Mouse (Mus musculus) hematopoietic stem cell, adult 5-6 weeks (primary cell): ENCODE data around the gene Ucn2. TPM values are rescaled to one million over a fixed set of nuclear protein-coding genes. Genes with fewer than 3 reads are reported as not detected.
A peak's percentile ranks its signal among the peaks of the same experiment; 100 is the strongest.

Experiments
- ATAC-seq, 2 experiments: fragments of 125-278 bp in 1 of 2; replicated peaks in 1 of 2; 2 replicates each; pipeline ENCODE4 v1.8.0; 2016 to 2017; ENCODE audit warnings: inconsistent platforms in 2 of 2, mild to moderate bottlenecking in 2 of 2, moderate number of reproducible peaks in 2 of 2, low read depth in 1 of 2, moderate TSS enrichment in 1 of 2; ENCODE audit not compliant: low FRiP score in 2 of 2, poor library complexity in 2 of 2, severe bottlenecking in 2 of 2, insufficient read depth in 1 of 2, low TSS enrichment in 1 of 2
- total RNA-seq: library from RNA; stranded (forward); fragments of 172-1452, 232-1000 nt; gene quantifications from 2 replicates; pipeline ENCODE4 v1.2.3, GENCODE M21; 2017

Ucn2 gene
- total RNA-seq, 1 experiment from 2014 or later = not detected

DNA sequence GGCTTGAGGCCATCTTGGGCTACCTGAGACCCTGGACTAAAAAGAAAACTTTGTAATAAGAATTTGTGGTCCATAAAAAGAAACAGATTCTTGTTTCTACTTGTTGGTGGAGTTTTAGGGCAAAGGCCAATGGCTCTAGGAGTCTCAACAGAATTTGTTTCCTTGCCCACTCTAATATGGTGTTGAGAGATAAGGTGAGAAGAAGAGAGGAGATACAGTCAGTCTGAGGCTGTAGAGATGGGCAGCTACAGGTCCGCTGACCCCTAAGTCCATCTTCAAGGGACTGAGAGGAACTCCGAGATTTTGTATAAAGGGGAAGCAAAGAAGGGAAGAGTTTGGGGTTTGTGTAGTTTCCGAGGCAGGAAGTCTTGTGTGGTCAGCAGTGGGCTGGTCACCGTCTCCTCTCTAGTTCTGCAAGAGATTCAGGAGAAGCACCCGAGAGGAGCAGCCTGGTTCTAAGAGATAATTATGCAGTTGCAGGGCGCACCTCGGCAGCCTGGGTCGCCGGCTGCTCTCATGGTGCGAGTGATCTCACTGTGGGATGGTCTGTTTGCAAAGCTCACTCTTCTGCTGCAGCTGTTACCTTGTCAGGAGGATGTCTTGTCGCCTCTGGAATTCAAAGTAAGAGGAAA lies 31.3 kb downstream of the Ucn2 start:
- peak in 1 of 2 experiments; percentile 38; a peak in 1 of 4 replicates for ATAC-seq

DNA sequence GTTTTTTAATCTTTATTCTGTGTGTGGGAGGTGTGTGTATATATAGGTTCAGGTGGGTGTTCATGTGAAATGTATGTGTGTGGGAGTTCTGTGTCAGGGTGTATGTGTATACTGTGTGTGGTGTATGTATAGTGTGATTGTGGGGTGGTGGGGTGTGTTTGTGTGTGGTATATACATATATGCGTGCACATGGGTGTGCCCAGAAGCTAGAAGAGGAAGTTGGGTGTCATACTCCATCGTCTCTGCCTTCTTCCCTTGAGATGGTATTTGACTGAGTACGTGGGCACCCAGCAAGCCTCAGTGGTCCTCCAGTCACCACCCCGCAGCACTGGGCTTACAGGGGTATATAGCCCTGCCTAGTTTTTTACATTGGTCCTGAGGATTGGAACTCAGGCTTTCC lies 35.6 kb downstream of the Ucn2 start:
- ATAC-seq = peak; percentile 47 to 50; a peak in 3 of 4 replicates

DNA sequence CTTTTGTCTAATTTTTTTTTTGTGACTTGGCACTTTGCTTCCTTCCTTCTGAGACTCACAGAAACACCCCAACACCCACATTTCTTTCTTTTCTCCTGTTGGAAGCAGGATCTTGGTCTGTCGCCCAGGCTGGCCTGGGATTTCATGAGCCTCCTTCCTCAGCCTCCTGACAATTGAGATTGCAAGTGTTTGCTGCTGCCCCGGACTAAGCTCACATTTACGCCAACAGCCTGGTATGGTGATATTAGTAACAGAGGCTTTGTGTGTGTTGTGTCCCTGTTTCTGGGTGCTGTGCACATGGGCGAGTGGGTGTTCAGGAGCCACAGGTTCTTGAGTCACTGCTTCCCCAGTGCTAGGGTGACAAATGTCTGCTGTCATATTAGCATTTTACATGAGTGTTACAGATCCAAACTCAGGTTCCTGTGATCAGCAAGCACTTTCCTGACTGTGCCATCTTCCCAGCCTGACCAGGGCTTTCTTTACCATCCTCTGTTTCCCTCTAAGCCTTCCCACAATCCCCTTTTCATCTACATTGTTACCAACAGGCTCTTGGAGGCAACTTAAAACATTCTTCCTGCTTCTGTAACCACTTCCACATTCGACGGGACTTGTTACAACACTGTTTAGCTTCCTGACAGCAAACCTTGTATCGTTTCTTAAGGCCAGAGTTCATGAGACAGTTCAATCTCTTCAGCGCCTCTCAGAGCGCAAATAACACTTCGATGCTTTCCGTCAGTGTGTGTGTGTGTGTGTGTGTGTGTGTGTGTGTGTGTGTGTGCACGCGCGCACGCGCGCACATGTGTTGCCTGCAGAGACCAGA lies 37.3 kb downstream of the Ucn2 start:
- ATAC-seq = peak; percentile 77 to 80; a peak in 3 of 4 replicates

DNA sequence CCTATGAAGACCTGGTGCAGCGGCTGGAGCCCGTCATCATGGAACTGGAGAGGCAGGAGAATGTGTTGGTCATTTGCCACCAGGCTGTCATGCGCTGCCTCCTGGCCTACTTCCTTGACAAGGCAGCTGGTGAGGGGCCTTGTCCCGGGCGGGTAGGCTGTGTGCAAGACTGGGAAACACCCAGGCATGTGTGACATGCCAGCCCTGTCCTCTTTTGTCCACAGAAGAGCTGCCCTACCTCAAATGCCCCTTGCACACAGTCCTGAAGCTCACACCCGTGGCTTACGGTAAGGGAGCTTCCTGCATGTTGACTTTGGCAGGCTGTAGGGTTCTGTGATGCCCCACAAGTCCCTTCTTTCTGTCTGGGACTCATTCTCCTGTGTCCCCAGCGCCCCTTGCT lies 41.7 kb downstream of the Ucn2 start:
- ATAC-seq = no peak

DNA sequence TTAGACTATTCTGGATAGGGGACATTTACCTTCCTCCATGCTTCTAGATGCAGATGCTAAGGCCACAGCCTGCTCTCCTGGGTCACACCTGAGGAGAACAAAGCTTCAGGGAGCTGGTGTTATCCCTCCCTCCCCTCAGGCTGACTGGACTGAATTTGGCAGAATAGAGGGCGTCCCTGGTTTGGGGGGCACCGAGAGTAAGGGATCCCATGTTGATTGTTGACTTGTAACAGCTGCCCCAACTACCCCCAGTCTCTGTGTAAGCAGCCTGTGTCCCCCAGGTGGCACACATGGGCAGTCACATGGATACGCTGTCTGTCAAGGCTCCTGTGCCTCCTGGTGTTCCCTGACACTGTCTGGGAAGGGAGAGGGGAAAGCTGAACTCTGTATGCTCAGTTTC lies 42.6 kb downstream of the Ucn2 start:
- ATAC-seq = no peak

GRCm38 (mm10) chr9:109028919-109029318 lies 43.1 kb downstream of the Ucn2 start:
- no peak for ATAC-seq

DNA sequence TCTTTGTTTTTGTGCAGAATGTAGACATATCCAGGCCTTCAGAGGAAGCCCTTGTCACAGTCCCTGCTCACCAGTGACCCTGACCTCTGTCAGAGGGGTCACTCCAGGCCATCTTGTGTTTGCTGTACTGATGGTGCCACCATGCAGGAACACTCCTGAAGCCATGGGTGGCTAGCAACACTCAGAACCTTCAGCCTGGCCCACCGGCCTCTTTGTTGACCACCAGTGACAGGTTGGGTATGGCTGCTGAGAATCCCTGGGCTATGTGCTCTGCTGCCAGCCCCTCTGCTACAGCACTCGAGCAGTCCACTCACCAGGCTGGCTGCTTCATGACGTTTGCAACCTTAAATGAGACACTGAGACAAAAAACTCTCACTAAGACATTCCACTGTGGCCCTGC lies 44.5 kb downstream of the Ucn2 start:
- ATAC-seq = no peak

DNA sequence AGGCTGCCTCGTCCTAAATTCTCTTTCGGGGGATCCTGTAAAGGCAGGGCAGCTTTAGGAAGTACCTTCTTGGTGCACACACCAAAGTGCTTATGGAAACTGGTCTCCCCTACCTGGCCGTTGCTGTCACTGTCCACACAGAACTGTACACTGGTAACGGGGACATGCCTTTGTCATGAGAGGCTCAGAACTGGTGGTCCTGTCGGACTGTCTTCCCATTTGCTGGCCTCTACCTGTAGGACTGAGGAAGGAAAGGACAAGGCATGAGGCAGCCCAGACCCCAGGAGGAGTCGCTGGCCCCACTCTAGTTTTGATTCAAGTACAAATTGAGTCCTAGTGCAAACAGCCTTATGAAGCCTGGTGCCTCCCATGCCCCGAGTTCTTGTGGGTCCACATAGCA lies 45.2 kb downstream of the Ucn2 start:
- no peak for ATAC-seq

DNA sequence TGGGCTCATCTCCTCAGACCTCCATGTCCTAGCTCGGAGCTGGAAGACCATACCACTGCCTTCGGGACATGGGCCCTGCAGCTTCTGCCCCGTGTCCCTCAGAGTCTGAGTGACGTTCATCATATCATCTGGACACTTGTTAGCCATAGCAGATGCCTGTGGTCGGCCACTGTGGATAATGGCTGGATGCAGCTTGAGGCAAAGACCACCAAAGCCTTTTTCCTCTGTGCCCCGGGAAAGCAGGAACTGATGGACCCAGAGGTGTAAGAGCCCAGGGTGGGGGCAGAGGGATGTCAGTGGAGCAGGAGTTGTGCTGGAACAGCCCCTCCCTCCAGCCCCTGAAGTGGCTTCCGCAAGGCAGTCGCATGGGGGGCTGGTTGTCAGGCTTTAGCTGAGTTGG lies 45.9 kb downstream of the Ucn2 start:
- ATAC-seq = no peak

GRCm38 (mm10) chr9:109032435-109032834 lies 46.6 kb downstream of the Ucn2 start:
- ATAC-seq = peak in 1 of 2 experiments; percentile 58; a peak in 1 of 4 replicates

Other genes starting within 250 kb of the Ucn2 start
- gene Ip6k2, start 202.2 kb upstream of the Ucn2 start, total RNA-seq = 56.8 and 67.9 TPM in 2 replicates
- 1.7 and 2.9 TPM in 2 replicates for gene Nckipsd, start 177.6 kb upstream of the Ucn2 start, total RNA-seq
- 2.2 TPM in 1 of 2 replicates, not detected in the other for gene Celsr3, start 159.7 kb upstream of the Ucn2 start, total RNA-seq
- gene Slc26a6, start 132.7 kb upstream of the Ucn2 start, total RNA-seq = 1.8 and 1.9 TPM in 2 replicates
- gene Tmem89, start 71.4 kb upstream of the Ucn2 start, total RNA-seq = 0.65 TPM in 1 of 2 replicates, not detected in the other
- 163 and 254 TPM in 2 replicates for gene Uqcrc1, start 49.4 kb upstream of the Ucn2 start, total RNA-seq
- 1.0 TPM in 1 of 2 replicates, not detected in the other for gene Col7a1, start 32.4 kb upstream of the Ucn2 start, total RNA-seq
- 15.3 and 40.1 TPM in 2 replicates for gene Pfkfb4, start 5.8 kb downstream of the Ucn2 start, total RNA-seq
- 416 and 906 TPM in 2 replicates for gene Shisa5, start 52.6 kb downstream of the Ucn2 start, total RNA-seq
- 5.9 and 13.9 TPM in 2 replicates for gene Trex1, start 73.7 kb downstream of the Ucn2 start, total RNA-seq
- 20.9 and 25.5 TPM in 2 replicates for gene Atrip, start 88.1 kb downstream of the Ucn2 start, total RNA-seq
- 13.3 and 17.6 TPM in 2 replicates for gene Ccdc51, start 96.5 kb downstream of the Ucn2 start, total RNA-seq
- gene Tma7, start 96.6 kb downstream of the Ucn2 start, total RNA-seq = 60.9 and 142 TPM in 2 replicates
- gene Plxnb1, start 109.4 kb downstream of the Ucn2 start, total RNA-seq = 0.60 and 1.1 TPM in 2 replicates
- not detected in 2 replicates for gene Fbxw21, start 176.0 kb downstream of the Ucn2 start, total RNA-seq
- gene Fbxw13, start 210.0 kb downstream of the Ucn2 start, total RNA-seq = not detected in 2 replicates
- not detected in 2 replicates for gene Fbxw20, start 248.7 kb downstream of the Ucn2 start, total RNA-seq